Mouse (Mus musculus) embryonic fibroblast, embryonic 13.5 days (primary cell): ENCODE measurements around the gene Mettl26.

Experiments
- CTCF ChIP-seq: IDR thresholded peaks from 2 replicates; pipeline ENCODE4 v1.5.1; 2011; ENCODE audit warnings: mild to moderate bottlenecking, control low read depth, low read length, moderate library complexity, borderline replicate concordance; ENCODE audit not compliant: insufficient read depth
- POLR2A ChIP-seq: IDR thresholded peaks from 2 replicates; pipeline ENCODE4 v1.6.1; 2011; ENCODE audit warnings: low read depth, mild to moderate bottlenecking, control low read depth, low read length, moderate library complexity

GRCm38 (mm10) chr17:25827011-25827410, 47.9 kb upstream of the Mettl26 start:
- TF ChIP-seq POLR2A (no peak), CTCF (no peak)
